In genomic region chr11:69945997-69946891, GRCm38 (mm10) we compare ENCODE assay signal across 10 mouse cellular contexts. TPM values are rescaled to one million over a fixed set of nuclear protein-coding genes. Genes with fewer than 3 reads are reported as not detected.
DNase-seq lines count a peak whose midpoint lies in the region; ATAC-seq lines count a peak whose summit lies in the region.
"Had no signal": no experiment of that assay in that cellular context is flagged by ENCODE, and none has a peak within 500 bp of the region (broad histone marks: within the 10 kb centered on the region; RNA-seq: fewer than 3 reads in every experiment).

No protein-coding gene starts in this region.

- peak overlapping the region; percentile 45; the same call in 1 of the 2 replicates for H3K4me3 ChIP-seq in forebrain, embryonic 12.5 days (replicated peaks)
- no peak overlapping the region for H3K4me3 ChIP-seq in forebrain, embryonic 15.5 days
- no peak overlapping the region for H3K4me3 ChIP-seq in lung, embryonic 16.5 days (ENCODE audit: low read length)
- H3K4me3 ChIP-seq in limb, embryonic 11.5 days (ENCODE audit: low read depth, low read length) = peak overlapping the region; percentile 53
- peak overlapping the region; percentile 46 for H3K4me3 ChIP-seq in stomach, embryonic 14.5 days (ENCODE audit: low read depth, low read length)

- WGBS in forebrain, embryonic 12.5 days = 92% methylated on average over 18 of the region's 18 CpGs
- WGBS in forebrain, embryonic 15.5 days = 92% methylated on average over 18 of the region's 18 CpGs
- WGBS in lung, embryonic 16.5 days = 84% methylated on average over 18 of the region's 18 CpGs
- WGBS in limb, embryonic 11.5 days = 91% methylated on average over 18 of the region's 18 CpGs
- 84% methylated on average over 18 of the region's 18 CpGs for WGBS in stomach, embryonic 14.5 days

- ATAC-seq in forebrain, embryonic 12.5 days (ENCODE audit: low FRiP score) = no peak
- no peak for ATAC-seq in forebrain, embryonic 15.5 days (replicated peaks)
- ATAC-seq in lung, embryonic 16.5 days (ENCODE audit: low read depth) = no peak
- ATAC-seq in limb, embryonic 11.5 days (ENCODE audit: insufficient number of reproducible peaks, low FRiP score, low TSS enrichment, low read depth) = no peak
- no peak for ATAC-seq in stomach, embryonic 14.5 days (ENCODE audit: insufficient number of reproducible peaks, insufficient read depth, low FRiP score, low read depth)

- peaks cover 18% of the 10 kb centered on the region for H3K36me3 ChIP-seq in forebrain, embryonic 12.5 days (replicated peaks)
- no peaks in the 10 kb centered on the region for H3K36me3 ChIP-seq in forebrain, embryonic 15.5 days
- H3K36me3 ChIP-seq in lung, embryonic 16.5 days (ENCODE audit: control insufficient read depth, insufficient read depth, low read length) = 0 out of 2 replicates have a peak, but pooled peaks cover 2% of the 10 kb centered on the region
- peaks cover 7% of the 10 kb centered on the region; the same call in 1 of the 2 replicates for H3K36me3 ChIP-seq in limb, embryonic 11.5 days (ENCODE audit: control insufficient read depth, insufficient read depth, low read length)
- H3K36me3 ChIP-seq in stomach, embryonic 14.5 days (ENCODE audit: control insufficient read depth, insufficient read depth, low read length) = peaks cover 21% of the 10 kb centered on the region
- H3K36me3 ChIP-seq: hindbrain, embryonic 15.5 days had no signal

- no peak for DNase-seq in lung, postnatal 4 days
- no peak for DNase-seq in limb, embryonic 11.5 days (ENCODE audit: low spot score)
- DNase-seq in layer of hippocampus, postnatal 25 days (ENCODE audit: extremely low spot score in 1 of 2, low spot score in 1 of 2) = no peak
- DNase-seq in layer of hippocampus, adult 8-10 months (ENCODE audit: low spot score in 2 of 2) = no peak
- DNase-seq: cerebellum, postnatal 36 days had no signal

- peaks cover 9% of the 10 kb centered on the region; the same call in 1 of the 2 replicates for H3K27me3 ChIP-seq in forebrain, embryonic 12.5 days
- H3K27me3 ChIP-seq in forebrain, embryonic 15.5 days = no peaks in the 10 kb centered on the region
- H3K27me3 ChIP-seq in lung, embryonic 16.5 days (ENCODE audit: control insufficient read depth, insufficient read depth, low read depth, low read length) = no peaks in the 10 kb centered on the region
- no peaks in the 10 kb centered on the region for H3K27me3 ChIP-seq in limb, embryonic 11.5 days (ENCODE audit: control insufficient read depth, insufficient read depth, low read length)
- no peaks in the 10 kb centered on the region for H3K27me3 ChIP-seq in stomach, embryonic 14.5 days (ENCODE audit: control insufficient read depth, insufficient read depth, low read length)
- H3K27me3 ChIP-seq: hindbrain, embryonic 15.5 days had no signal

- H3K4me1 ChIP-seq in forebrain, embryonic 12.5 days = peaks cover 25% of the 10 kb centered on the region
- H3K4me1 ChIP-seq in forebrain, embryonic 15.5 days = peaks cover 18% of the 10 kb centered on the region
- peaks cover 19% of the 10 kb centered on the region for H3K4me1 ChIP-seq in lung, embryonic 16.5 days (replicated peaks; ENCODE audit: control insufficient read depth, insufficient read depth, low read length)
- peaks cover 7% of the 10 kb centered on the region; the same call in 1 of the 2 replicates for H3K4me1 ChIP-seq in limb, embryonic 11.5 days (ENCODE audit: control insufficient read depth, insufficient read depth, low read length)
- no peaks in the 10 kb centered on the region; the same call in 1 of the 2 replicates for H3K4me1 ChIP-seq in stomach, embryonic 14.5 days (ENCODE audit: control insufficient read depth, insufficient read depth, low read length)

- no peak overlapping the region for H3K27ac ChIP-seq in forebrain, embryonic 12.5 days
- no peak overlapping the region for H3K27ac ChIP-seq in forebrain, embryonic 15.5 days (replicated peaks)
- H3K27ac ChIP-seq in lung, embryonic 16.5 days (ENCODE audit: low read length) = no peak overlapping the region
- H3K27ac ChIP-seq in limb, embryonic 11.5 days (replicated peaks; ENCODE audit: low read depth, low read length) = no peak overlapping the region
- peak overlapping the region; percentile 77; the same call in 1 of the 2 replicates for H3K27ac ChIP-seq in stomach, embryonic 14.5 days (ENCODE audit: low read length)
- H3K27ac ChIP-seq: hindbrain, embryonic 15.5 days had no signal

- H3K4me2 ChIP-seq in forebrain, embryonic 12.5 days = peak overlapping the region; percentile 68; the same call in 1 of the 2 replicates
- no peak overlapping the region for H3K4me2 ChIP-seq in forebrain, embryonic 15.5 days (replicated peaks)
- peak overlapping the region; percentile 80; the same call in 1 of the 2 replicates for H3K4me2 ChIP-seq in lung, embryonic 16.5 days (ENCODE audit: low read depth, low read length)
- H3K4me2 ChIP-seq in limb, embryonic 11.5 days (ENCODE audit: low read depth, severe bottlenecking) = peak overlapping the region; percentile 82; the same call in 1 of the 2 replicates
- peak overlapping the region; percentile 55 for H3K4me2 ChIP-seq in stomach, embryonic 14.5 days (replicated peaks; ENCODE audit: low read depth, low read length)

- H3K9ac ChIP-seq in forebrain, embryonic 12.5 days = no peak overlapping the region
- no peak overlapping the region for H3K9ac ChIP-seq in forebrain, embryonic 15.5 days (replicated peaks)
- H3K9ac ChIP-seq in lung, embryonic 16.5 days (ENCODE audit: low read length) = no peak overlapping the region
- H3K9ac ChIP-seq in limb, embryonic 11.5 days (ENCODE audit: low read length) = no peak overlapping the region
- H3K9ac ChIP-seq in stomach, embryonic 14.5 days (replicated peaks; ENCODE audit: low read depth, low read length) = no peak overlapping the region
- H3K9ac ChIP-seq: hindbrain, embryonic 15.5 days had no signal

- no peaks in the 10 kb centered on the region for H3K9me3 ChIP-seq in forebrain, embryonic 12.5 days
- no peaks in the 10 kb centered on the region for H3K9me3 ChIP-seq in forebrain, embryonic 15.5 days
- H3K9me3 ChIP-seq in lung, embryonic 16.5 days (ENCODE audit: control insufficient read depth, low read length) = no peaks in the 10 kb centered on the region
- no peaks in the 10 kb centered on the region for H3K9me3 ChIP-seq in limb, embryonic 11.5 days (ENCODE audit: control insufficient read depth, low read length)
- no peaks in the 10 kb centered on the region for H3K9me3 ChIP-seq in stomach, embryonic 14.5 days (ENCODE audit: control insufficient read depth, low read depth, low read length)
- H3K9me3 ChIP-seq: hindbrain, embryonic 15.5 days had no signal

RNA-seq across cellular contexts. Expression of gene Slc2a4, which starts 1.7 kb away (rescaled TPM):
- 13.3 and 15.3 TPM in 2 replicates for polyA plus RNA-seq in forebrain, embryonic 12.5 days (2016; fragmentation: Nextera tagmentation; extraction: Ambion mirVana)
- polyA plus RNA-seq in forebrain, embryonic 15.5 days (2015; fragmentation: Nextera tagmentation; extraction: Ambion mirVana) = 6.4 and 7.5 TPM in 2 replicates
- polyA plus RNA-seq in lung, embryonic 16.5 days (2015; fragmentation: Nextera tagmentation; extraction: Ambion mirVana) = 17.1 and 17.2 TPM in 2 replicates
- polyA plus RNA-seq in limb, embryonic 11.5 days (2014; fragmentation: Nextera tagmentation; extraction: Ambion mirVana) = 21.0 and 22.7 TPM in 2 replicates
- 31.3 and 31.5 TPM in 2 replicates for polyA plus RNA-seq in stomach, embryonic 14.5 days (2014; fragmentation: Nextera tagmentation; extraction: Ambion mirVana)
- 1 to 10 TPM; 2.2 to 4.0 TPM for total RNA-seq in layer of hippocampus, postnatal 25 days (2021)
- total RNA-seq in layer of hippocampus, adult 8-10 months (2022) = 1 to 10 TPM; 3.0 to 4.6 (median 3.8) TPM

RNA-seq across cellular contexts. Expression of gene Ybx2, which starts 10.6 kb away (rescaled TPM):
- 7.4 and 8.9 TPM in 2 replicates for polyA plus RNA-seq in forebrain, embryonic 12.5 days (2016; fragmentation: Nextera tagmentation; extraction: Ambion mirVana)
- 5.6 and 5.8 TPM in 2 replicates for polyA plus RNA-seq in forebrain, embryonic 15.5 days (2015; fragmentation: Nextera tagmentation; extraction: Ambion mirVana)
- 2.7 and 4.9 TPM in 2 replicates for polyA plus RNA-seq in lung, embryonic 16.5 days (2015; fragmentation: Nextera tagmentation; extraction: Ambion mirVana)
- polyA plus RNA-seq in limb, embryonic 11.5 days (2014; fragmentation: Nextera tagmentation; extraction: Ambion mirVana) = 11.2 and 11.3 TPM in 2 replicates
- 6.6 and 8.9 TPM in 2 replicates for polyA plus RNA-seq in stomach, embryonic 14.5 days (2014; fragmentation: Nextera tagmentation; extraction: Ambion mirVana)
- total RNA-seq in layer of hippocampus, postnatal 25 days (2021) = 10 to 100 TPM in 1 of 2 experiments, 1 to 10 TPM in 1; 7.3 to 11.1 TPM
- total RNA-seq in layer of hippocampus, adult 8-10 months (2022) = 10 to 100 TPM; 10.6 to 18.7 (median 13.9) TPM

RNA-seq across cellular contexts. Expression of gene Cldn7, which starts 18.3 kb away (rescaled TPM):
- polyA plus RNA-seq in forebrain, embryonic 12.5 days (2016; fragmentation: Nextera tagmentation; extraction: Ambion mirVana) = 5.7 and 7.0 TPM in 2 replicates
- polyA plus RNA-seq in forebrain, embryonic 15.5 days (2015; fragmentation: Nextera tagmentation; extraction: Ambion mirVana) = 0.28 and 0.56 TPM in 2 replicates
- polyA plus RNA-seq in lung, embryonic 16.5 days (2015; fragmentation: Nextera tagmentation; extraction: Ambion mirVana) = 172 and 202 TPM in 2 replicates
- polyA plus RNA-seq in limb, embryonic 11.5 days (2014; fragmentation: Nextera tagmentation; extraction: Ambion mirVana) = 12.7 and 13.2 TPM in 2 replicates
- 196 and 205 TPM in 2 replicates for polyA plus RNA-seq in stomach, embryonic 14.5 days (2014; fragmentation: Nextera tagmentation; extraction: Ambion mirVana)
- not detected for total RNA-seq in layer of hippocampus, postnatal 25 days (2021)
- total RNA-seq in layer of hippocampus, adult 8-10 months (2022) = not detected

RNA-seq across cellular contexts. Expression of gene Eif5a, which starts 24.5 kb away (rescaled TPM):
- polyA plus RNA-seq in forebrain, embryonic 12.5 days (2016; fragmentation: Nextera tagmentation; extraction: Ambion mirVana) = 1,678 TPM in 2 replicates
- 1,167 and 1,257 TPM in 2 replicates for polyA plus RNA-seq in forebrain, embryonic 15.5 days (2015; fragmentation: Nextera tagmentation; extraction: Ambion mirVana)
- polyA plus RNA-seq in lung, embryonic 16.5 days (2015; fragmentation: Nextera tagmentation; extraction: Ambion mirVana) = 1,390 and 1,410 TPM in 2 replicates
- 2,284 and 2,370 TPM in 2 replicates for polyA plus RNA-seq in limb, embryonic 11.5 days (2014; fragmentation: Nextera tagmentation; extraction: Ambion mirVana)
- polyA plus RNA-seq in stomach, embryonic 14.5 days (2014; fragmentation: Nextera tagmentation; extraction: Ambion mirVana) = 1,510 and 1,553 TPM in 2 replicates
- total RNA-seq in layer of hippocampus, postnatal 25 days (2021) = 100 to 1,000 TPM; 426 to 481 TPM
- total RNA-seq in layer of hippocampus, adult 8-10 months (2022) = 100 to 1,000 TPM; 395 to 425 (median 420) TPM

RNA-seq across cellular contexts. Expression of gene Gps2, which starts 32.6 kb away (rescaled TPM):
- 95.8 and 99.1 TPM in 2 replicates for polyA plus RNA-seq in forebrain, embryonic 12.5 days (2016; fragmentation: Nextera tagmentation; extraction: Ambion mirVana)
- 79.6 and 92.2 TPM in 2 replicates for polyA plus RNA-seq in forebrain, embryonic 15.5 days (2015; fragmentation: Nextera tagmentation; extraction: Ambion mirVana)
- 85.1 and 87.8 TPM in 2 replicates for polyA plus RNA-seq in lung, embryonic 16.5 days (2015; fragmentation: Nextera tagmentation; extraction: Ambion mirVana)
- 90.8 and 94.0 TPM in 2 replicates for polyA plus RNA-seq in limb, embryonic 11.5 days (2014; fragmentation: Nextera tagmentation; extraction: Ambion mirVana)
- polyA plus RNA-seq in stomach, embryonic 14.5 days (2014; fragmentation: Nextera tagmentation; extraction: Ambion mirVana) = 71.3 and 80.0 TPM in 2 replicates
- 10 to 100 TPM; 26.8 to 32.6 TPM for total RNA-seq in layer of hippocampus, postnatal 25 days (2021)
- total RNA-seq in layer of hippocampus, adult 8-10 months (2022) = 10 to 100 TPM; 28.2 to 44.5 (median 38.4) TPM

Comparison
In these comparisons a context has a peak if more than half of its experiments do, and no peak if none do; other contexts are left out.
1. H3K4me3 ChIP-seq: peak in forebrain, embryonic 12.5 days (single experiment), limb, embryonic 11.5 days (single experiment) and stomach, embryonic 14.5 days (single experiment); none in forebrain, embryonic 15.5 days (single experiment) and lung, embryonic 16.5 days (single experiment).
2. RNA of gene Cldn7, which starts 18.3 kb away (polyA plus RNA-seq): 196 to 205 TPM in stomach, embryonic 14.5 days and 172 to 202 TPM in lung, embryonic 16.5 days; 12.7 to 13.2 TPM in limb, embryonic 11.5 days, 5.7 to 7.0 TPM in forebrain, embryonic 12.5 days and 0.28 to 0.56 TPM in forebrain, embryonic 15.5 days; every median in the first group is over 10 times any median in the second.